Mouse (Mus musculus) heart, embryonic 13.5 days (tissue): ENCODE results near the gene Pgam5. TPM values are rescaled to one million over a fixed set of nuclear protein-coding genes. Genes with fewer than 3 reads are reported as not detected.

Experiments used
- ATAC-seq: fragments of 200-750 bp; cut with Nextera tagmentation; 2 replicates; pipeline ENCODE4 v1.8.0; 2017; ENCODE audit warnings: moderate TSS enrichment; ENCODE audit not compliant: insufficient number of reproducible peaks, low FRiP score, low TSS enrichment; ENCODE audit errors: extremely low read depth
- H3K27ac ChIP-seq: fragments of 300-500 bp; sonication (generic); replicated peaks from 2 replicates; pipeline ENCODE4 v1.5.1; 2015; ENCODE audit warnings: moderate library complexity, mild to moderate bottlenecking, inconsistent platforms
- H3K27me3 ChIP-seq: fragments of 300-500 bp; sonication (generic); replicated peaks from 2 replicates; pipeline ENCODE4 v1.6.1; 2015; ENCODE audit warnings: mild to moderate bottlenecking, inconsistent platforms
- H3K36me3 ChIP-seq: fragments of 300-500 bp; sonication (generic); 2 replicates; pipeline ENCODE4 v1.6.1; 2015; ENCODE audit warnings: mild to moderate bottlenecking, inconsistent platforms
- H3K4me1 ChIP-seq: fragments of 300-500 bp; sonication (generic); 2 replicates; pipeline ENCODE4 v1.6.1; 2015; ENCODE audit warnings: inconsistent platforms
- H3K4me2 ChIP-seq: fragments of 300-500 bp; sonication (generic); 2 replicates; pipeline ENCODE4 v1.6.1; 2015; ENCODE audit warnings: inconsistent platforms, mild to moderate bottlenecking, moderate library complexity
- H3K4me3 ChIP-seq: fragments of 300-500 bp; sonication (generic); 2 replicates; pipeline ENCODE4 v1.5.1; 2015; ENCODE audit warnings: moderate library complexity, mild to moderate bottlenecking, inconsistent platforms
- H3K9ac ChIP-seq: fragments of 300-500 bp; sonication (generic); 2 replicates; pipeline ENCODE4 v1.6.1; 2015; ENCODE audit warnings: inconsistent platforms, mild to moderate bottlenecking, moderate library complexity
- H3K9me3 ChIP-seq: fragments of 300-500 bp; sonication (generic); 2 replicates; pipeline ENCODE4 v1.6.1; 2016; ENCODE audit warnings: inconsistent platforms
- WGBS: fragments of 180-500 bp; shearing (Covaris S2); methylation state at CpG from one replicate; pipeline ENCODE4 v1.1.7; 2015; ENCODE audit warnings: mixed read lengths; 5-methylcytosine and 5-hydroxymethylcytosine counted together
- polyA plus RNA-seq: library from polyadenylated mRNA; unstranded; fragments of >200 nt; fragmentation: Nextera tagmentation; extraction: Ambion mirVana; gene quantifications from 2 replicates; pipeline ENCODE4 v1.2.1, GENCODE M21; 2015

Pgam5 gene
- polyA plus RNA-seq, 1 experiment from 2014 or later, result 47.4 TPM

DNA sequence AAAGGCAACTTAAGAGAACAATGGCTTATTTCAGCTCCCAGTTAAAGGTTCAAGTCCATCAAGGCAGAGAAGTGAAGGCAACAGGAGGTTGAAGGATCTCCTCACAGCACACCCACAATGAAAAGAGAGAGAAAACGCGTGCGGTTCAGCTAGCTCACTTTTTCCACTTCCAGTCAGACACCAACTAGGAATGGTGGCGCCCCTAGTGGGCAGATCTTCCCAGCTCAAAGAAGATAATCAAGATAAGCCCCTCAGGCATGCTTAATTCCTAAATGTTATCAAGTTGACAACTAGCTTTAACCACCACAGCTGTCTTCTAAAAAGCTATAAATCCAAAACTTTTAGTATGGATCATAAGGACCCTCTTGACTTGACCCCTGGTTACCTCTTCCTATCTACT is 14.8 kb upstream of the Pgam5 start:
- H3K4me2 ChIP-seq, result peak overlapping the region; percentile 99
- H3K27me3 ChIP-seq, result 0 out of 2 replicates have a peak, but pooled peaks cover 2% of the 10 kb centered on the region
- no peaks in the 10 kb centered on the region for H3K9me3 ChIP-seq
- WGBS, result 2% methylated on average over 4 of the region's 4 CpGs
- no peak overlapping the region for H3K27ac ChIP-seq
- peaks cover 5% of the 10 kb centered on the region for H3K36me3 ChIP-seq
- no peak overlapping the region for H3K9ac ChIP-seq
- peak overlapping the region; percentile 79 for H3K4me3 ChIP-seq
- ATAC-seq, result no peak
- peaks cover 26% of the 10 kb centered on the region for H3K4me1 ChIP-seq

DNA sequence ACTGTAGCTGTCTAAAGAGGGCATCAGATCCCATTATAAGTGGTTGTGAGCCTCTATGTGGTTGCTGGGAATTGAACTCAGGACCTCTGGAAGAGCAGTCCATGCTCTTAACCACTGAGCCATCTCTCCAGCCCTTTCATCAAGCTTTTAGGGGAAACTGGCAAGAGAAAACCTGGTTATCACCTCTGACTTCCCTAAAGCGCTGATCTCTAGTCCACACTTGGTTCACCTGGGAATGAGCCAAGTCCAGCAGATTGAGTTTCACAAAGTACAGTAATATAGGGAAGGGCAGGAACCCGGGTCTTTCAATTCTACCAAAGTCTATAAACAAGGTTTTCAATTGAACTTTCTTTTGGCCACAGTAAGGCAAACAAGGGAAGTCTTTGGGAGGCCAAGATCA is 12.3 kb upstream of the Pgam5 start:
- WGBS, result 73% methylated on average over 2 of the region's 2 CpGs
- Histone ChIP-seq H3K4me2 (no peak overlapping the region), H3K9ac (no peak overlapping the region), H3K4me1 (peaks cover 19% of the 10 kb centered on the region), H3K27ac (no peak overlapping the region), H3K27me3 (0 out of 2 replicates have a peak, but pooled peaks cover 2% of the 10 kb centered on the region), H3K36me3 (no peaks in the 10 kb centered on the region), H3K9me3 (no peaks in the 10 kb centered on the region), H3K4me3 (no peak overlapping the region)
- ATAC-seq, result no peak

DNA sequence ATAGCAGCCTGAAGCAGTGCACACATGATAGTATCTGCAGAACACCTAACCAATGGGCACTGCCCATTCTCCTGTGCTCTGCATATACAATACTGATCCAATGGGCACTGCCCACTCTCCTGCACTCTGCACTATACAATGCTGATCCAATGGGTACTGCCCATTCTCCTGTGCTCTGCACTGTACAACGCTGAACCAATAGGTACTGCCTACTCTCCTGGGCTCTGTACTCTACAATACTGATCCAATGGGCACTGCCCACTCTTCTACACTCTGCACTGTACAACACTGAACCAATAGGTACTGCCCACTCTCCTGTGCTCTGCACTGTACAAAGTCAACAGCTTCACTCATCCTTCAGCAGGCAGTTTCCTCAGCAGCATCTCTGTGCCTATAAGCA is 7.2 kb upstream of the Pgam5 start:
- 96% methylated on average over 1 of the region's 1 CpGs for WGBS
- H3K9me3 ChIP-seq, result no peaks in the 10 kb centered on the region
- ATAC-seq, result no peak

DNA sequence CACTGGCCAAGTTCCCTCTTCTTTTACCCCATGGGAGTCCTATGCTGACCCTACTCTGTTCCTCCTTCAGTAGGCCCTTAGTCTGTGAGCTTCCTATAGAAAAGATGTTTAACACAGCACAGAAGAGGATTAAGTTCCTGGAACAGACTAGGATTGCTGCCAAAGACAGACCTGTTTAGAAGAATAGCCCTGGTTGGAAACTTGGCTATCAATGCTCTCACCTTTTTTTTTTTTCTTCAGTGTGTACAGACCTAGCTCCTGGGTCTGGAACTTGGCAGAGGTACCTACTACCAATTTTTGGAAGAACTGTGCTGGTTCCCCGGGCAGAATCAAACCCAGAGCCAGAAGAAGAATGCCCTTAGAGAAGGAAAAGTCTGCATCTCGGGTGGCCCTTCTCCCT is 6.7 kb upstream of the Pgam5 start:
- Histone ChIP-seq H3K36me3 (no peaks in the 10 kb centered on the region), H3K9ac (no peak overlapping the region), H3K9me3 (no peaks in the 10 kb centered on the region), H3K4me3 (no peak overlapping the region), H3K27ac (no peak overlapping the region), H3K4me1 (no peaks in the 10 kb centered on the region), H3K27me3 (no peaks in the 10 kb centered on the region), H3K4me2 (no peak overlapping the region)
- no peak for ATAC-seq
- WGBS, result 63% methylated on average over 2 of the region's 2 CpGs

More for the DNA sequence above, 7.2 kb upstream of the Pgam5 start:
- no peaks in the 10 kb centered on the region for H3K36me3 ChIP-seq
- H3K27me3 ChIP-seq, result no peaks in the 10 kb centered on the region
- no peak overlapping the region for H3K4me3 ChIP-seq
- no peak overlapping the region for H3K4me2 ChIP-seq
- no peak overlapping the region for H3K9ac ChIP-seq
- H3K27ac ChIP-seq, result no peak overlapping the region
- no peaks in the 10 kb centered on the region for H3K4me1 ChIP-seq

DNA sequence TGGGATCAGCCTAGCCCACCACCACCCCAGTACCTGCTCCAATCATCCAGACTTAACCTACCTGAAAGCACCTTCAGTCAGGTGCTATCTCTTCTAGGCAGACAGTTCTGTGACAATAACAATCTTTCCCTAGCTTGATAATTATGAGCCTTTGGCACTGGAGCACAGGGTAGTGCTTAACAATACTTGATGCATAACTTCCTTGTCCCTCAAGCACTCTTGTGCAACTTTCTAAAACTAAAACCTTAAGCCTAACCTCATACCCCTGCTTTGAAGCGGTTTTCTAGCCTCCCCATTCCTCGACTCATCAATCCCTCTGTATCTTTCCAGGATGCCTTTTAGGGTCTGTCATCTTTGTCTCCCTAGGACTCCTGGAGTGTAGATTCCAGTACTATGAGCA is 5.1 kb upstream of the Pgam5 start:
- H3K4me2 ChIP-seq, result no peak overlapping the region
- H3K27me3 ChIP-seq, result no peaks in the 10 kb centered on the region
- 68% methylated on average over 2 of the region's 2 CpGs for WGBS
- H3K4me1 ChIP-seq, result no peaks in the 10 kb centered on the region
- no peak overlapping the region for H3K4me3 ChIP-seq
- H3K9me3 ChIP-seq, result no peaks in the 10 kb centered on the region
- no peak overlapping the region for H3K27ac ChIP-seq
- no peak for ATAC-seq
- H3K9ac ChIP-seq, result no peak overlapping the region
- no peaks in the 10 kb centered on the region for H3K36me3 ChIP-seq

DNA sequence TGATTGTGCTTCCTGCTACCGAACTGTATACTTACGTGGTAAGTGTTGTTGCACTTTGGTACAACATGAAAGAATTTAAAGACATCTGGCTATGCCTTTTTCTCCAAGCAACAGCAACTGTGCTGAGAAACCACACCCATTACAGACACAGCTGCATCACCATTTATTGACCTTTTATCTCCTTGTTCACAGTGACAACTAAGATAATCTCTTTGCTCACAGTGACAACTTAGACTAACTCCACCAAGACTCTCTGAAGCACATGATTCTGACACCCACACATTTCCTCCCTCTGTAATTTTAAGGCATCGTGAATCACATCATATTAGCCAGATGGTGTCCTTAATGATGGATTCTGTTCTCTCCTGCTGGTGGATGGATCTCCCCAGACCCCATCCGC is 4.4 kb upstream of the Pgam5 start:
- no peak overlapping the region for H3K27ac ChIP-seq
- H3K36me3 ChIP-seq, result no peaks in the 10 kb centered on the region
- H3K9me3 ChIP-seq, result no peaks in the 10 kb centered on the region
- WGBS, result 70% methylated on average over 4 of the region's 4 CpGs
- ATAC-seq, result no peak
- H3K27me3 ChIP-seq, result no peaks in the 10 kb centered on the region
- H3K4me1 ChIP-seq, result peaks cover under 1% of the 10 kb centered on the region
- no peak overlapping the region for H3K4me3 ChIP-seq
- H3K4me2 ChIP-seq, result no peak overlapping the region
- no peak overlapping the region for H3K9ac ChIP-seq

DNA sequence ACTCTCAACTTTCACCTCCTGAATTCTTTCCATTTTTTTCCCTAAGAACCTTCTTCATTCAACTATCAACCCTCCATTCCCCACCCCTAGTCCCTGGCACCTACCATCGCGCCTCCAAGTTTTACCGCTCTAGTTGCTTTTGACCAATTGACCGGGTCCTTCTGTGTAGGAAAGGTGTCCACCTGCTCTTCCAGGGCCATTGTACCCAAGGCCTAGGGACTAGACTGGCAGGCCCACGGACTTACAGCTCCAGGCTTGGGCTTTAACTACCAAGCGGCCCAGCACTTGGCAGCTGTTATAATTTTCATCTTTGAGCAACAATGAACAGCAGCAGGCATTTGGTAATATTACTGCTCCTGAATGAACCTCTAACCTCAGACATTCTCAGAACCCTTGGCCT is 529 bp upstream of the Pgam5 start:
- no peak overlapping the region for H3K27ac ChIP-seq
- ATAC-seq, result no peak
- no peak overlapping the region for H3K4me3 ChIP-seq
- no peak overlapping the region for H3K9ac ChIP-seq
- H3K4me1 ChIP-seq, result peaks cover 13% of the 10 kb centered on the region
- 89% methylated on average over 6 of the region's 6 CpGs for WGBS
- no peaks in the 10 kb centered on the region for H3K9me3 ChIP-seq
- H3K4me2 ChIP-seq, result no peak overlapping the region
- peaks cover 23% of the 10 kb centered on the region for H3K36me3 ChIP-seq
- H3K27me3 ChIP-seq, result no peaks in the 10 kb centered on the region

DNA sequence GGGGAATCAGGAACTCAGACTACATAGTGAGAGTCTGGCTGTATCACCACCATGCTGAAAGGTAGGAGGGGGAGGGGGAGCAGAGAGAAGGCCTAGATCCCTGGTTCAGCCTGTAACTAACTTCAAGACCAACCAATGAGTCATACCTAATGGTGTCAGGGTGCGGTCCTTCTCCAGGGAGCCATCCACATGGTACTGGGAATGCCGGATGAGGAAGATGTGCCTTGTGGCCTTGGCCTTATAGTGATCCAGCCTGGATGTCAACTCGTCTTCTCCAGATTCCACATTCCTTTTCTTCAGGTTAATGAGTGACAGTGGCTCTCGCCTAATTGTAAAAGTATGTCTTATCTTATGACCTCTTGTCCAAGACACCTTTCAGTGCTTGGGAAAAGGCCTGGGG is 2.8 kb downstream of the Pgam5 start:
- Histone ChIP-seq H3K4me3 (no peak overlapping the region), H3K36me3 (peaks cover 48% of the 10 kb centered on the region), H3K4me2 (no peak overlapping the region), H3K27ac (no peak overlapping the region), H3K4me1 (peaks cover 13% of the 10 kb centered on the region), H3K9me3 (no peaks in the 10 kb centered on the region), H3K9ac (no peak overlapping the region), H3K27me3 (no peaks in the 10 kb centered on the region)
- 77% methylated on average over 4 of the region's 4 CpGs for WGBS
- no peak for ATAC-seq

DNA sequence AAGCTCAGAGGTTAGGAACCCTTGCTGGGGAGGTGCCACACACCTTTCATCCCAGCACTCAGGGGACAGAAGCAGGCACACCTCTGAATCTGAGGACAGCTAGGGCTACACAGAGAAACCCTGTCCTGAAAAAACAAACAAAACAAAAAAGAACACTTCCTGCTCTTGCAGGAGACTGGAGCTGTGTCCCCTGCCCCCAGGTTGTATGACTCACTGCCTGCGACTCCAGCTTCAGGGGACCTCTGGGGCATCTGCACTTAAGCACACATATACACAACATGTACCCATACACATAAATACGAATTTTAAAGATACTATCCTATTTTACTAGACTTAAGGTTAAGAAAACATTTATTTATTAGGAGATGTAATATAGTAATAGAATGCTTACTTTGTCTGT is 25.6 kb downstream of the Pgam5 start:
- WGBS, result 76% methylated on average over 2 of the region's 2 CpGs
- no peak overlapping the region for H3K9ac ChIP-seq
- H3K27me3 ChIP-seq, result no peaks in the 10 kb centered on the region
- no peaks in the 10 kb centered on the region for H3K4me1 ChIP-seq
- ATAC-seq, result no peak
- H3K4me2 ChIP-seq, result no peak overlapping the region
- H3K36me3 ChIP-seq, result peaks cover 98% of the 10 kb centered on the region
- H3K27ac ChIP-seq, result no peak overlapping the region
- no peaks in the 10 kb centered on the region for H3K9me3 ChIP-seq
- no peak overlapping the region for H3K4me3 ChIP-seq

DNA sequence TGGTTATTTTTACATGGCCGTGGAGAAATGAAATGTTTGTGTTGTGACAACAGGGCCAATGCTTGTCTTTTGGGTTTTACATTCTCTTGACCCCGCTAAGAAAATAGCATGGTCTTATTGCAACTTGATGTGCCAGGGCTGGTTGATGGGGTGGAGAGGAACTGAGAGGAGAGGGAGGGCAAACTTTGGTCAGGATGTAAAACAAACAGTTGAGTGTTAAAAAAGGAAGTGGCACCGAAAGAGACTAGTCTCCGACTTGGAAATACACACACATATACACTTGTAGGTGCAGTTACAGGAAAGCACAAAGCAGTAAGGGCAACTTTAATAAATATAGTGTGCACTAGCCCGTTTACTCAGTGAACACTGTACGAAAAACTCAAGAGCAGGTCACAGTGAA is 37.4 kb downstream of the Pgam5 start:
- H3K27ac ChIP-seq, result no peak overlapping the region
- 80% methylated on average over 6 of the region's 6 CpGs for WGBS
- peak overlapping the region; percentile 83 for H3K4me2 ChIP-seq
- peaks cover 22% of the 10 kb centered on the region for H3K4me1 ChIP-seq
- no peaks in the 10 kb centered on the region for H3K27me3 ChIP-seq
- H3K36me3 ChIP-seq, result peaks cover 40% of the 10 kb centered on the region
- ATAC-seq, result no peak
- peak overlapping the region; percentile 91 for H3K4me3 ChIP-seq
- H3K9me3 ChIP-seq, result no peaks in the 10 kb centered on the region
- H3K9ac ChIP-seq, result no peak overlapping the region

DNA sequence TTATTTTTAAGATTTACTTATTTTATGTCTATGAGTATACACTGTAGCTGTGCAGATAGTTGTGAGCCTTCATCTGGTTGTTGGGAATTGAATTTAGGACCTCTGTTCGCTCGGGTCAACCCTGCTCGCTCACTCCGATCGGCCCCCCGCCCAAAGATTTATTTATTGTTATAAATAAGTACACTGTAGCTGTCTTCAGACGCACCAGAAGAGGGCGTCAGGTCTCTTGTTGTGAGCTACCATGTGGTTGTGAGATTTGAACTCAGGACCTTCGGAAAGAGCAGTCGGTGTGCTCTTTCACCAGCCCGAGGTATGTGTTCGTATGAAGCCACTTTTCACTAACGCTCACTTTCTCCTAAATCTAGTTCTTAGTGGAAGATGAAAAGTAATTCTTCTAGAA is 38.1 kb downstream of the Pgam5 start:
- Histone ChIP-seq H3K9ac (peak overlapping the region; percentile 97), H3K36me3 (peaks cover 40% of the 10 kb centered on the region), H3K27me3 (no peaks in the 10 kb centered on the region), H3K27ac (no peak overlapping the region), H3K4me2 (peak overlapping the region; percentile 83), H3K4me3 (peak overlapping the region; percentile 91), H3K9me3 (no peaks in the 10 kb centered on the region), H3K4me1 (peaks cover 22% of the 10 kb centered on the region)
- 42% methylated on average over 13 of the region's 13 CpGs for WGBS
- no peak for ATAC-seq

DNA sequence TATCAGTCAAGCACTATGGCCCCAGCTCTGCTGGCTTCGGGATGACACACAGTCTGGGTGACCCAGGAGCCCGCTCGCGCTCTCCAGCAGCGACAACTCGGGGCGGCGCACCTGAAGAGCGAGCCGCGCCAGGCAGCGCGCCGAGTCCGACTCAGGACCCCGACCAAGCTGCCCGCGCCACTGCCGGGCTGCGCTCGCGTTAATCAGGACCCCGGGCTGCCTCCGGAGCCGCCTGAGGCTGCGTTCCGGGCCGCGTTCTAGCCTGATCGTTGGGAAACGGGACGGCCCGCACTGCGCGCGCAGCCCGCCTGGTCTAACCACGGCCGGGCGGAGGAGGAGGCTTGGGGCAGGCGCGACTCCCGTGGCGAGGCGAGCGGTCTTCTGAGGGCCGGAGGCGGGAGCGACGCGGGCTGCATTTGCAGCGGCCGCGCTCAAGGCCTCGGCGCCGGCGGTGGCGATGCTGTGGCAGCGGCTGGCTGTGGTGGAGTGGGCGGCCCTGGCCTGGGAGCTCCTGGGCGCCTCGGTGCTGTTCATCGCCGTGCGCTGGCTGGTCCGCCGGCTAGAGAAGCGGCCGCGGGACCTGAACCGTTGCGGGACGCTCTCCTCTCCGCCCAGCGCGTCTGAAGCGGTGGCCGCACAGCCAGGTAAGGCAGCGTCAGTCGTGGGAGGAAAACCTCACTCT is 38.8 kb downstream of the Pgam5 start, which contains the start of gene Ankle2:
Ankle2 (plus strand) TSS at position 225 of the 682 bp plus-strand sequence.
- peak within 1 kb of the TSS; percentile 91 for H3K4me3 ChIP-seq
- H3K4me2 ChIP-seq, result peak within 1 kb of the TSS; percentile 83
- WGBS, result under 1% methylated on average over 77 of the region's 81 CpGs
- peaks cover 40% of the 10 kb centered on the region for H3K36me3 ChIP-seq
- H3K4me1 ChIP-seq, result peaks cover 22% of the 10 kb centered on the region
- H3K27me3 ChIP-seq, result no peaks in the 10 kb centered on the region
- H3K9ac ChIP-seq, result peak within 1 kb of the TSS; percentile 97
- peak; percentile 92 for ATAC-seq
- H3K27ac ChIP-seq, result peak within 1 kb of the TSS; percentile 93
- no peaks in the 10 kb centered on the region for H3K9me3 ChIP-seq
